Mouse (Mus musculus): ENCODE measurements around the gene Dhx37. TPM values are rescaled to one million over a fixed set of nuclear protein-coding genes. Genes with fewer than 3 reads are reported as not detected.
"Not testable (repeated sequence)": the region's sequence is repeated elsewhere in the genome, so short reads cannot be mapped to it uniquely, and the experiment has no call there.

Dhx37 gene
- polyA plus RNA-seq, 1 experiment = 21.4 TPM

- no peak for TF ChIP-seq POLR2A (IDR thresholded peaks at IDR 0.05; ENCODE audit: borderline replicate concordance, insufficient read depth, low read length)
- Histone ChIP-seq H3K27ac (ENCODE audit: insufficient read depth, low read length) (peak overlapping the region; percentile 40; the same call in 1 of the 2 replicates), H3K4me3 (replicated peaks; ENCODE audit: insufficient read depth, low read depth, low read length) (peak overlapping the region; percentile 89), H3K27me3 (ENCODE audit: control insufficient read depth, insufficient read depth, low read length) (no peaks in the 10 kb centered on the region), H3K4me1 (ENCODE audit: control insufficient read depth, insufficient read depth, low read length) (no peaks in the 10 kb centered on the region)
- WGBS = 10% methylated on average over 7 of the region's 7 CpGs
- no peak for DNase-seq
Measured at GRCm38 (mm10) chr5:125440583-125441233, 6.8 kb upstream of the Dhx37 start.

DNA sequence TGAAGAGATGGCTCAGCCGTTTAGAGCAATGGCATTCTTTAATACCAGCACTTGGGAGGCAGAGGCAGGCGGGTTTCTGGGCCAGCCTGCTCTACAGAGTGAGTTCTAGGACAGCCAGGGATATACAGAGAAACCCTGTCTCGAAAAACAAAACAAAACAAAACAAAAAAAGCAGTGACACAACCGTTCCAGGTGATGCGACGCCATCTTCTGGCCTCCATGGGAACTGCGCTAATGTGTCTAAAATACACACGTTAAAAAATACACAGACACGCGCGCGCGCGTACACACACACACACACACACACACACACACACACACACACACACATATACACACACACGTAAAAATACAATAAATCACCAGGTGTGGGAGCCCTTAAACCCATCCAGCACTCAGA lies 426 bp upstream of the Dhx37 start:
- H3K4me3 ChIP-seq (replicated peaks; ENCODE audit: insufficient read depth, low read depth, low read length) = peak overlapping the region; percentile 17
- not testable (repeated sequence) for DNase-seq; H3K27me3 ChIP-seq (ENCODE audit: control insufficient read depth, insufficient read depth, low read length); H3K4me1 ChIP-seq (ENCODE audit: control insufficient read depth, insufficient read depth, low read length); H3K27ac ChIP-seq (ENCODE audit: insufficient read depth, low read length)
- 58% methylated on average over 15 of the region's 15 CpGs for WGBS
- peak; percentile 34; the same call in 1 of the 2 replicates for TF ChIP-seq CTCF (IDR thresholded peaks at IDR 0.05; ENCODE audit: borderline replicate concordance, insufficient read depth, low read depth, low read length)

GRCm38 (mm10) chr5:125432324-125432723 lies 1.6 kb downstream of the Dhx37 start:
- WGBS = 81% methylated on average over 2 of the region's 2 CpGs
- DNase-seq; H3K27ac ChIP-seq (ENCODE audit: insufficient read depth, low read length): not testable (repeated sequence)

DNA sequence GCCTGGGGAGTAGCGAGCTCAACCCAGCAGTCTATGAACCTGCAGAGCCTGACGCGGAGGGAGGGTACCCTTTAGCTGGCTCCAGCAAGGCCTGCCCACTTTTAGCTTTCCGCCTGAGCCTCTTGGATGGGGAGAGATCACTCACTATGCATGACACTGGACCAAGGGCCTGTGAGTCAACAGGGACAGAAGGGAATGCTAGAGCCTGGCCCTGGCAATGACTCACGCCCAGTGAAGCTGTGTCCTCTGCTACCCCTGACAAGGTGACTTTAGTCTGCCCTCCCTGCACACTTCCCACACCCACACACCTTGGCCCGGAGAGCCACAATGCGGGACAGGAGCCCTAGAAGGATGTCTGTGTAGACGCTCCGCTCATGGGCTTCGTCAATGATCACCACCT lies 7.6 kb downstream of the Dhx37 start:
- H3K4me1 ChIP-seq (ENCODE audit: control insufficient read depth, insufficient read depth, low read length) = no peaks in the 10 kb centered on the region
- 93% methylated on average over 10 of the region's 10 CpGs for WGBS
- no peak overlapping the region for H3K4me3 ChIP-seq (replicated peaks; ENCODE audit: insufficient read depth, low read depth, low read length)
- no peak for DNase-seq
- H3K27me3 ChIP-seq (ENCODE audit: control insufficient read depth, insufficient read depth, low read length) = no peaks in the 10 kb centered on the region
- TF ChIP-seq CTCF (IDR thresholded peaks at IDR 0.05; ENCODE audit: borderline replicate concordance, insufficient read depth, low read depth, low read length) = no peak
- TF ChIP-seq POLR2A (IDR thresholded peaks at IDR 0.05; ENCODE audit: borderline replicate concordance, insufficient read depth, low read length) = no peak
- H3K27ac ChIP-seq (ENCODE audit: insufficient read depth, low read length) = no peak overlapping the region

More at GRCm38 (mm10) chr5:125432324-125432723, 1.6 kb downstream of the Dhx37 start:
- not testable (repeated sequence) for H3K27me3 ChIP-seq (ENCODE audit: control insufficient read depth, insufficient read depth, low read length); H3K4me1 ChIP-seq (ENCODE audit: control insufficient read depth, insufficient read depth, low read length); H3K4me3 ChIP-seq (replicated peaks; ENCODE audit: insufficient read depth, low read depth, low read length)

DNA sequence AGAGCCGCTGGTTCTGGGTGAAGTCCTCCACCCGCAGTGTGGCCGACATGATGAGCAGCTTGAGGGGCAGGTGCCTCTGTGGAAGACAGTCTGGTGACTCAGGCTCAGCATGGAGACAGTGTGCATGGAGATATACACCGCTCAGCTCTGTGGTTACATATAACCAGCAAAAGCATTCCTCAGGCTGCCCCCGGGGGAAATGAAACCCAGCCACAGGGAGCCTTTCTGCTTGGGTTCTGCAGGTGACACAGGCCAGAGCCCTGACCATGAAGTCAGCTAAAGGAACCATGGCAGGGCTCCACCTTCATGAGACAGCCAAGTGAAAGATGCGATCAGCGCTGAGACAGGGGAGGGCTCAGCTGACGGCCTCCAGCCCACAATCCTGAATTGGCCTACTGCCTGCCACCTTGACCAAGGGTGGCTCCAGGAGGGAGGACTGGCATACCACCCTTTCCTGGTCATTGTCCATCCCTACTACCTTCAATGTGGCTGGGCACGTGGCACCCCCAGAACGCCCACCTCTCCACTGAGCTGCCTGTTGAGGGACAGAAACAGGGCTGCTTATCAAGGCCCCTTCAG lies 8.1 kb downstream of the Dhx37 start:
- H3K4me1 ChIP-seq (ENCODE audit: control insufficient read depth, insufficient read depth, low read length) = no peaks in the 10 kb centered on the region
- no peaks in the 10 kb centered on the region for H3K27me3 ChIP-seq (ENCODE audit: control insufficient read depth, insufficient read depth, low read length)
- 90% methylated on average over 10 of the region's 10 CpGs for WGBS
- H3K27ac ChIP-seq (ENCODE audit: insufficient read depth, low read length) = no peak overlapping the region
- no peak for DNase-seq
- no peak overlapping the region for H3K4me3 ChIP-seq (replicated peaks; ENCODE audit: insufficient read depth, low read depth, low read length)
- TF ChIP-seq CTCF (IDR thresholded peaks at IDR 0.05; ENCODE audit: borderline replicate concordance, insufficient read depth, low read depth, low read length) = no peak
- no peak for TF ChIP-seq POLR2A (IDR thresholded peaks at IDR 0.05; ENCODE audit: borderline replicate concordance, insufficient read depth, low read length)

- peak overlapping the region; percentile 74 for H3K27ac ChIP-seq (ENCODE audit: insufficient read depth, low read length)
- H3K27me3 ChIP-seq (ENCODE audit: control insufficient read depth, insufficient read depth, low read length) = no peaks in the 10 kb centered on the region
- no peak overlapping the region for H3K4me3 ChIP-seq (replicated peaks; ENCODE audit: insufficient read depth, low read depth, low read length)
- H3K4me1 ChIP-seq (ENCODE audit: control insufficient read depth, insufficient read depth, low read length) = peaks cover 16% of the 10 kb centered on the region
- WGBS = 28% methylated on average over 11 of the region's 11 CpGs
- no peak for DNase-seq
- TF ChIP-seq CTCF (IDR thresholded peaks at IDR 0.05; ENCODE audit: borderline replicate concordance, insufficient read depth, low read depth, low read length) (no peak), POLR2A (IDR thresholded peaks at IDR 0.05; ENCODE audit: borderline replicate concordance, insufficient read depth, low read length) (no peak)
Measured at GRCm38 (mm10) chr5:125419124-125419523, 14.8 kb downstream of the Dhx37 start.

DNA sequence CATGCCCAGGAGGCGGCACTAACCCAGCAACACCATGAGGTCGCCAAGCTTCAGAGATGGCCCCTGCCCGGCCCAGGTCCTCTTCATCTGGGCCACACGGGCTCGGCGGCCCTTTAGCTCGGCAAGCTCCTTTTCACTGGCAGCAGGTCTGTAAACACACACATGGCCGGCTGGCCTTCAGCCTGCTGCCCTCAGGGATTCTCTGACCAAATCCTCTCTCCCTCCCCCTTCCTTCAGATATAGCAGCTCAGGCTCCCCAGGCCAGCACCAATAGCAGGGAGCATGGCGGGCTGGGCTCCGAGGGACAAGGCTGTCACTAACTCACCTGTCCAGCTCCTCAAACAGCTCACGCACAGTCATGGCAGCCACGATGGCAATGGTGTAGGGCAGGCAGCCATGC lies 15.3 kb downstream of the Dhx37 start:
- WGBS = 11% methylated on average over 12 of the region's 12 CpGs
- H3K27me3 ChIP-seq (ENCODE audit: control insufficient read depth, insufficient read depth, low read length) = no peaks in the 10 kb centered on the region
- H3K4me3 ChIP-seq (replicated peaks; ENCODE audit: insufficient read depth, low read depth, low read length) = peak overlapping the region; percentile 8
- H3K4me1 ChIP-seq (ENCODE audit: control insufficient read depth, insufficient read depth, low read length) = peaks cover 16% of the 10 kb centered on the region
- TF ChIP-seq POLR2A (IDR thresholded peaks at IDR 0.05; ENCODE audit: borderline replicate concordance, insufficient read depth, low read length) = no peak
- TF ChIP-seq CTCF (IDR thresholded peaks at IDR 0.05; ENCODE audit: borderline replicate concordance, insufficient read depth, low read depth, low read length) = no peak
- DNase-seq = peak; percentile 72 to 76
- peak overlapping the region; percentile 74 for H3K27ac ChIP-seq (ENCODE audit: insufficient read depth, low read length)

- TF ChIP-seq POLR2A (IDR thresholded peaks at IDR 0.05; ENCODE audit: borderline replicate concordance, insufficient read depth, low read length) (no peak), CTCF (IDR thresholded peaks at IDR 0.05; ENCODE audit: borderline replicate concordance, insufficient read depth, low read depth, low read length) (no peak)
- Histone ChIP-seq H3K4me3 (replicated peaks; ENCODE audit: insufficient read depth, low read depth, low read length) (no peak overlapping the region), H3K27ac (ENCODE audit: insufficient read depth, low read length) (no peak overlapping the region), H3K4me1 (ENCODE audit: control insufficient read depth, insufficient read depth, low read length) (peaks cover 16% of the 10 kb centered on the region), H3K27me3 (ENCODE audit: control insufficient read depth, insufficient read depth, low read length) (no peaks in the 10 kb centered on the region)
- 95% methylated on average over 8 of the region's 8 CpGs for WGBS
- no peak for DNase-seq
Measured at GRCm38 (mm10) chr5:125416183-125416582, 17.7 kb downstream of the Dhx37 start.

All from cerebellum, adult 2 months (tissue).